Mouse (Mus musculus) gastrocnemius, postnatal 25 days (tissue): ENCODE measurements around the gene Galnt15. TPM values are rescaled to one million over a fixed set of nuclear protein-coding genes. Genes with fewer than 3 reads are reported as not detected.
"Not testable (repeated sequence)": the region's sequence is repeated elsewhere in the genome, so short reads cannot be mapped to it uniquely, and the experiment has no call there.

ENCODE experiments used
- DNase-seq: peaks from one replicate; pipeline ENCODE4 v3.0.0; 2022
- total RNA-seq, 2 experiments: library from RNA; stranded (reverse); gene quantifications; 1 replicate in 1 of 2; 2 replicates in 1 of 2; pipeline ENCODE4 v1.2.3; 2021

Galnt15 gene
- total RNA-seq, 2 experiments from 2014 or later: 3.2 to 6.9 TPM

GRCm38 (mm10) chr14:32087584-32088248 lies 58.9 kb downstream of the Galnt15 start:
- DNase-seq: not testable (repeated sequence)

- DNase-seq: no peak
Measured at GRCm38 (mm10) chr14:32091124-32091523, 62.3 kb downstream of the Galnt15 start.

DNA sequence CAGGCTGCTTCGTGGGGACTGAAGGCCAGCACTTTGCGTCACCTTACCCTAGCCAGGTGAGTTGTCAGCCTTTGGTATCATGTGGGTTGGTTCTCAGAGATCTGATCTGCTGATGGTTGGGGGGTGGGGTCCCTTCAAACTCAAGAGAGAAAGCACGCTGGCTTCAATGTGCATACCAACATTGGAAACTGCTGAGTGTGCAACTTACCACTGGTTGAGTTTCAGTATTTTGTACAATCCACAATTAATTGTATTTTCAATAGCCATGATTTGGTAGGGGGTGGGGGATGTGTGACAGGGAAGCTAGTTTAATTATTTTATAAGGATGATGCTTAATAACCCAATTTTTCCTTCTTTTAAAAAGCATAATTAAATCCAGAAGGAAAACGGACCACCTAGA lies 62.9 kb downstream of the Galnt15 start:
- DNase-seq: no peak

DNA sequence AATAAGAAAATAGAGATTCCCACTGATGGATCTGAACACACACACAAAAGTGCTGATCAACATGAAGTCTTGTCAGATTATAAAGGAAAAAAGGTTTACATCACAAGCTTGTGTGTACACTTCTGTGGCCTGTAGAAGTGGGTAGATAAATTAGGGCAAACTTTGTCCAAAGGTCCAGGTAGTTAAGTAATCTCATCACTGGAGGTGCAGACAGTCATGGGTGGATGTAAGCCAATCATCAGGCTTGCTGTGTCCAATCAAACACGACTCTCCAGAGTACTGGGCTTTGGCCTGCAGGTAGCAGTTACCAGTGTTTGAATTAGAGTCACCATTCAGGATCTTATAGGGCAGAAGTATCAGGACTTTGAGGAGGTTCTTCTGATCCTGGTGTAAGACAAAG lies 64.2 kb downstream of the Galnt15 start:
- DNase-seq: no peak

- no peak for DNase-seq
Measured at GRCm38 (mm10) chr14:32093500-32094117, 64.8 kb downstream of the Galnt15 start.

GRCm38 (mm10) chr14:32095646-32096045 lies 66.9 kb downstream of the Galnt15 start:
- no peak for DNase-seq

DNA sequence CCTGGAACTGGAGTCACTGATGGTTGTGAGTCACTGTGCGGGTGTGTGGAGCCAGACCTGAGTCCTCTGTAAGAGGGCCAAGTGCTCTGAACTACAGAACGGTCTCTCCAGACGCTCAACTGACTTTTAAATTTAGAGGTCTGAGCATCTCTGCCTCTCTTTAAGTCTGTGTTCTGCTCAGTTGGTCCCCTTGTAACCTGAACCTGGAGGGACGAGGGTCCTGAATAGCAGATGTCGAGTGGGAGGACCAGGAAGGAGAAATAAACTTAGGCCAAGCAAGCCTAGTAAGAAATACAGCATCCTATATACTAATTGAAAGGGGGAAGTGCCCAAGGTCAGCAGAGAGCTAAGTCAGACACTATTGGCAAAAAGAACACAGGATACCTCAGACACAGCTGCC lies 68.0 kb downstream of the Galnt15 start:
- no peak for DNase-seq

- no peak for DNase-seq
Measured at GRCm38 (mm10) chr14:32097691-32098090, 68.9 kb downstream of the Galnt15 start.

DNA sequence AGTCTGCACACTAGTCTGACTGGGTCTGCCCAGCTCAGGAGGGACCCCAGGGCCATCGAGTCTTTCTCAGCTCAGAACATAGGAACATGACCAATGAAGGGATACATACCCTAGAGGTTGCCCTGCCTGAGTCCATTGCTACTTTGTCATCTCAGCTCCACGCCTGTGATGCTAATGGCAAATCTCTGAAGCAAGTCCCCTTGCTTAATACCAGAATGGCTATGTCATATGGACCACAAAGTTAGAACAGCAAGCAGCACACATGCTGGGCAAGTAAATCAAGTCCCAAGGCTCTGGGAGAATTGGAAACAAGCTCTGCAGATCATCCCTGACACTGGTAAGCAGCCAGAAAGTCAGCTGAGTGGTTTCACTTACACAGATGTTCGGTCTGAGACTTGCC lies 70.2 kb downstream of the Galnt15 start:
- DNase-seq: no peak

DNA sequence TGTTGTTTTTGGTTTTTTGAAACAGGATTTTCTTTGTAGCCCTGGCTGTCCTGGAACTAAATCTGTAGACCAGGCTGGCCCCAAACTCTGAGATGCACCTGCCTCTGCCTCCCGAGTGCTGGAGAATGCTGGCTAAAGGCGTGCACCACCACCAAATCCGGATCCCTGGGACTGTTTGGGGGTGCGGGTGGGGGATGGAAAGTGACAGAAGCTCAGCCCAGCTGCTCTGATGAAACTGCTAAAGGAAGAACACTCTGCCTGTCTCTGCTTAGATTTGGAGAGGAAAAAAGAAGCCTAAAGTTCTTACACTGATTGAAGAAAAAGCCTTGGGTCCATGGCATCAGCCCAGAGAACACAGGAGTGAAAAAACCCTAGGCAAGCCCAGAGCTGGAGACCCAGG lies 74.8 kb downstream of the Galnt15 start:
- no peak for DNase-seq

- DNase-seq: no peak
Measured at GRCm38 (mm10) chr14:32105663-32106062, 76.9 kb downstream of the Galnt15 start.

GRCm38 (mm10) chr14:32106911-32107310 lies 78.1 kb downstream of the Galnt15 start:
- DNase-seq: no peak

Other genes with a start within 250 kb of the Galnt15 start
- gene Ankrd28, start 198.3 kb upstream of the Galnt15 start, total RNA-seq: 10 to 100 TPM; 34.6 to 41.3 TPM
- gene Oxnad1, start 56.4 kb downstream of the Galnt15 start, total RNA-seq: 10 to 100 TPM; 21.9 to 22.9 TPM
- gene Dph3, start 56.7 kb downstream of the Galnt15 start, total RNA-seq: 100 to 1,000 TPM; 107 to 108 TPM
- not detected for gene Msmb, start 113.0 kb downstream of the Galnt15 start, total RNA-seq
- gene Ncoa4, start 130.9 kb downstream of the Galnt15 start, total RNA-seq: 10 to 100 TPM; 59.2 to 65.4 TPM
- gene Timm23, start 172.9 kb downstream of the Galnt15 start, total RNA-seq: 100 to 1,000 TPM; 173 to 190 TPM
- 10 to 100 TPM; 16.6 to 20.8 TPM for gene Parg, start 173.0 kb downstream of the Galnt15 start, total RNA-seq